Mouse (Mus musculus): ENCODE data around the gene Scaf8. TPM values are rescaled to one million over a fixed set of nuclear protein-coding genes. Genes with fewer than 3 reads are reported as not detected.

Scaf8 gene
- 14.4 and 14.8 TPM in 2 replicates for total RNA-seq (2012; rRNA removed)
- 10 to 100 TPM in 1 of 2 experiments, not detected in 1; 24.6 TPM for polyA plus RNA-seq (2012; ENCODE audit: insufficient read depth in 1 of 2, insufficient read length in 2 of 2, low read depth in 1 of 2, low replicate concordance in 2 of 2, missing spikeins in 1 of 2)

- peak; percentile 90 for DNase-seq (ENCODE audit: low read depth, low spot score)
- H3K9ac ChIP-seq (ENCODE audit: control insufficient read depth, low read depth, low read length, poor library complexity, severe bottlenecking), result peak within 1 kb of the TSS; percentile 87
- H3K79me2 ChIP-seq (ENCODE audit: control insufficient read depth, insufficient read depth, low read length, poor library complexity), result peaks cover 53% of the 10 kb centered on the region
- H3K4me3 ChIP-seq (ENCODE audit: control insufficient read depth in 1 of 2, insufficient read depth in 1 of 2, low read depth in 2 of 2, low read length in 2 of 2), result peak within 1 kb of the TSS; percentile 92 to 99
- H3K9me3 ChIP-seq (replicated peaks; ENCODE audit: insufficient read depth, low read length), result no peaks in the 10 kb centered on the region
- H3K27me3 ChIP-seq (ENCODE audit: control insufficient read depth in 1 of 2, insufficient read depth in 2 of 2, low read length in 2 of 2), result no peaks in the 10 kb centered on the region
- H3K27ac ChIP-seq (ENCODE audit: control insufficient read depth, low read depth, low read length), result peak within 1 kb of the TSS; percentile 89
- TF ChIP-seq MYC (IDR thresholded peaks at IDR 0.05; ENCODE audit: low read depth, low read length) (no peak), NELFE (IDR thresholded peaks at IDR 0.05; ENCODE audit: low read depth, low read length) (peak; percentile 72), MAFK (IDR thresholded peaks at IDR 0.05; ENCODE audit: borderline replicate concordance, low read depth, low read length) (no peak), NRF1 (IDR thresholded peaks at IDR 0.05; ENCODE audit: insufficient read depth, low read depth, low read length, poor library complexity, severe bottlenecking) (peak; percentile 42; the same call in 1 of the 2 replicates), ZMIZ1 (IDR thresholded peaks at IDR 0.05; ENCODE audit: low read depth, low read length) (peak; percentile 19; the same call in 1 of the 2 replicates), KAT2A (conservative IDR thresholded peaks at IDR 0.05; ENCODE audit: low read depth, low read length) (0 out of 2 replicates have a peak, but pooled peaks have one; percentile 25), UBTF (IDR thresholded peaks at IDR 0.05; ENCODE audit: borderline replicate concordance, insufficient read depth, low read depth, low read length) (0 out of 2 replicates have a peak, but pooled peaks have one; percentile 85), MXI1 (IDR thresholded peaks at IDR 0.05; ENCODE audit: low read depth, low read length) (peak; percentile 57), SIN3A (IDR thresholded peaks at IDR 0.05; ENCODE audit: low read length) (peak; percentile 40; the same call in 1 of the 2 replicates), TAL1 (IDR thresholded peaks at IDR 0.05; ENCODE audit: low read length) (no peak), HCFC1 (IDR thresholded peaks at IDR 0.05; ENCODE audit: low read depth, low read length) (peak; percentile 74), ELF1 (IDR thresholded peaks at IDR 0.05; ENCODE audit: low read depth, low read length) (peak; percentile 5; the same call in 1 of the 2 replicates), RAD21 (IDR thresholded peaks at IDR 0.05; ENCODE audit: low read depth, low read length) (peak; percentile 17), SMC3 (IDR thresholded peaks at IDR 0.05; ENCODE audit: low read depth, low read length) (peak; percentile 48), TCF12 (IDR thresholded peaks at IDR 0.05; ENCODE audit: low read depth, low read length) (no peak; the same call in 1 of the 2 replicates), CTCF (IDR thresholded peaks at IDR 0.05 in 2 of 3, conservative IDR thresholded peaks at IDR 0.05 in 1 of 3; ENCODE audit: control insufficient read depth in 1 of 3, insufficient read depth in 1 of 3, low read depth in 2 of 3, low read length in 3 of 3, poor library complexity in 1 of 3, severe bottlenecking in 1 of 3) (peak; percentile 43 to 82 (median 81); a peak in 5 of 6 replicates), BHLHE40 (IDR thresholded peaks at IDR 0.05; ENCODE audit: borderline replicate concordance, low read depth, low read length) (no peak), TBP (IDR thresholded peaks at IDR 0.05; ENCODE audit: low read depth, low read length) (0 out of 2 replicates have a peak, but pooled peaks have one; percentile 27), ETS1 (IDR thresholded peaks at IDR 0.05; ENCODE audit: low read depth, low read length) (no peak), MAZ (IDR thresholded peaks at IDR 0.05; ENCODE audit: low read depth, low read length) (peak; percentile 59; the same call in 1 of the 2 replicates), POLR2A (IDR thresholded peaks at IDR 0.05; ENCODE audit: control insufficient read depth in 1 of 2, insufficient read depth in 1 of 2, low read depth in 1 of 2, low read length in 2 of 2, poor library complexity in 1 of 2) (peak; percentile 74 to 78)
- H3K4me1 ChIP-seq (ENCODE audit: control insufficient read depth in 1 of 2, insufficient read depth in 2 of 2, low read length in 2 of 2), result peaks cover 7 to 17% of the 10 kb centered on the region in 2 experiments; a peak in 3 of 4 replicates
- H3K36me3 ChIP-seq (ENCODE audit: control insufficient read depth in 1 of 2, insufficient read depth in 2 of 2, low read length in 2 of 2), result peaks cover 3 to 26% of the 10 kb centered on the region in 2 experiments
Observed at GRCm38 (mm10) chr17:3114720-3115379, at the start of gene Scaf8. Gene Scaf8 (plus strand): TSS chr17:3114972.
